ENCODE assay signal across 7 mouse cellular contexts in genomic region chr7:25071979-25072715, GRCm38 (mm10). TPM values are rescaled to one million over a fixed set of nuclear protein-coding genes. Genes with fewer than 3 reads are reported as not detected.
DNase-seq lines count a peak whose midpoint lies in the region; ATAC-seq and TF ChIP-seq lines count a peak whose summit lies in the region.

TSS of gene Grik5 (minus strand) at chr7:25072346.
TSS of gene Zfp574 (plus strand) at chr7:25072567.

- H3K27me3 ChIP-seq in testis, adult 2 months (ENCODE audit: control insufficient read depth, insufficient read depth, low read length), result no peaks in the 10 kb centered on the region
- no peaks in the 10 kb centered on the region for H3K27me3 ChIP-seq in heart, postnatal 0 days (ENCODE audit: control insufficient read depth, insufficient read depth, low read length)
- H3K27me3 ChIP-seq in neural tube, embryonic 11.5 days (ENCODE audit: control insufficient read depth, insufficient read depth, low read length), result no peaks in the 10 kb centered on the region

- no peak for TF ChIP-seq CTCF in testis, adult 2 months (IDR thresholded peaks at IDR 0.05; ENCODE audit: control insufficient read depth, insufficient read depth, insufficient replicate concordance, low read depth, low read length)
- no peak for TF ChIP-seq CTCF in heart, postnatal 0 days (IDR thresholded peaks at IDR 0.05; ENCODE audit: low read depth)

- 2% methylated on average over 19 of the region's 28 CpGs for WGBS in heart, postnatal 0 days
- WGBS in neural tube, embryonic 11.5 days, result 1% methylated on average over 20 of the region's 28 CpGs

- no peak within 1 kb of the TSS; the same call in 1 of the 2 replicates for H3K27ac ChIP-seq in testis, adult 2 months (ENCODE audit: control insufficient read depth, insufficient read depth, low read depth, low read length)
- peak within 1 kb of the TSS; percentile 60 for H3K27ac ChIP-seq in heart, postnatal 0 days (ENCODE audit: low read depth)
- H3K27ac ChIP-seq in neural tube, embryonic 11.5 days (ENCODE audit: low read depth, low read length), result peak within 1 kb of the TSS; percentile 90

- no peak for ATAC-seq in heart, postnatal 0 days (ENCODE audit: insufficient read depth, low read depth)
- ATAC-seq in neural tube, embryonic 11.5 days (ENCODE audit: insufficient read depth, low FRiP score, low TSS enrichment), result no peak

- DNase-seq in testis, postnatal 14 days (ENCODE audit: low spot score), result no peak
- DNase-seq in cerebellum, postnatal 10 days, result peak; percentile 59 to 67
- peak; percentile 17 for DNase-seq in heart, postnatal 0 days (ENCODE audit: low spot score)
- DNase-seq in left cerebral cortex, postnatal 4 days, result no peak
- DNase-seq in neural tube, embryonic 11.5 days (ENCODE audit: low spot score), result no peak
- no peak for DNase-seq in ovary, postnatal 36 days (ENCODE audit: low spot score)

- H3K9me3 ChIP-seq in heart, postnatal 0 days (replicated peaks; ENCODE audit: control insufficient read depth, low read length), result no peaks in the 10 kb centered on the region
- H3K9me3 ChIP-seq in neural tube, embryonic 11.5 days (ENCODE audit: control insufficient read depth, low read length), result no peaks in the 10 kb centered on the region

- H3K4me2 ChIP-seq in heart, postnatal 0 days (ENCODE audit: low read depth, low read length), result peak within 1 kb of the TSS; percentile 94
- H3K4me2 ChIP-seq in neural tube, embryonic 11.5 days (ENCODE audit: low read depth), result peak within 1 kb of the TSS; percentile 74

- TF ChIP-seq EP300 in heart, postnatal 0 days (IDR thresholded peaks at IDR 0.05; ENCODE audit: low read depth), result no peak

- TF ChIP-seq POLR2A in testis, adult 2 months (IDR thresholded peaks at IDR 0.05; ENCODE audit: control insufficient read depth, low read depth, low read length), result no peak

- peaks cover 3% of the 10 kb centered on the region; the same call in 1 of the 2 replicates for H3K36me3 ChIP-seq in testis, adult 2 months (ENCODE audit: control insufficient read depth, insufficient read depth, low read length)
- H3K36me3 ChIP-seq in heart, postnatal 0 days (replicated peaks; ENCODE audit: control insufficient read depth, insufficient read depth, low read length), result peaks cover 9% of the 10 kb centered on the region; the same call in 1 of the 2 replicates
- peaks cover 8% of the 10 kb centered on the region for H3K36me3 ChIP-seq in neural tube, embryonic 11.5 days (ENCODE audit: control insufficient read depth, insufficient read depth, low read length)

- intact Hi-C loops in left cerebral cortex, postnatal 4 days (cut with DNase I), result no loop called here

- peak within 1 kb of the TSS; percentile 83 for H3K4me3 ChIP-seq in testis, adult 2 months (ENCODE audit: control insufficient read depth, low read depth, low read length)
- H3K4me3 ChIP-seq in heart, postnatal 0 days (ENCODE audit: low read depth, low read length), result peak within 1 kb of the TSS; percentile 67
- H3K4me3 ChIP-seq in neural tube, embryonic 11.5 days (ENCODE audit: low read depth, low read length), result peak within 1 kb of the TSS; percentile 54

- H3K4me1 ChIP-seq in testis, adult 2 months (ENCODE audit: control insufficient read depth, insufficient read depth, low read length), result peaks cover 26% of the 10 kb centered on the region
- H3K4me1 ChIP-seq in heart, postnatal 0 days (ENCODE audit: control insufficient read depth, insufficient read depth), result 0 out of 2 replicates have a peak, but pooled peaks cover 8% of the 10 kb centered on the region
- peaks cover 30% of the 10 kb centered on the region for H3K4me1 ChIP-seq in neural tube, embryonic 11.5 days (ENCODE audit: control insufficient read depth, insufficient read depth, low read length)

- H3K9ac ChIP-seq in heart, postnatal 0 days (replicated peaks; ENCODE audit: low read depth, low read length), result peak within 1 kb of the TSS; percentile 75
- H3K9ac ChIP-seq in neural tube, embryonic 11.5 days (ENCODE audit: low read length), result peak within 1 kb of the TSS; percentile 73

RNA-seq across cellular contexts. Expression of gene Grik5, which starts in this region (rescaled TPM):
- 83.7 and 86.7 TPM in 2 replicates for polyA plus RNA-seq in testis, adult 2 months (2012; rRNA removed)
- total RNA-seq in heart, postnatal 0 days (2014; rRNA removed; ENCODE audit: low replicate concordance), result 16.2 and 21.5 TPM in 2 replicates
- polyA plus RNA-seq in heart, postnatal 0 days (2015; fragmentation: Nextera tagmentation; extraction: Ambion mirVana), result 1.5 and 1.6 TPM in 2 replicates
- 100 to 1,000 TPM; 204 to 219 TPM for total RNA-seq in left cerebral cortex, postnatal 4 days (2021)
- polyA plus RNA-seq in neural tube, embryonic 11.5 days (2014; fragmentation: Nextera tagmentation; extraction: Ambion mirVana), result 8.9 and 9.6 TPM in 2 replicates

RNA-seq across cellular contexts. Expression of gene Zfp574, which starts in this region (rescaled TPM):
- 267 and 276 TPM in 2 replicates for polyA plus RNA-seq in testis, adult 2 months (2012; rRNA removed)
- 9.8 and 12.0 TPM in 2 replicates for total RNA-seq in heart, postnatal 0 days (2014; rRNA removed; ENCODE audit: low replicate concordance)
- polyA plus RNA-seq in heart, postnatal 0 days (2015; fragmentation: Nextera tagmentation; extraction: Ambion mirVana), result 11.2 and 11.6 TPM in 2 replicates
- total RNA-seq in left cerebral cortex, postnatal 4 days (2021), result 10 to 100 TPM; 25.2 to 26.9 TPM
- polyA plus RNA-seq in neural tube, embryonic 11.5 days (2014; fragmentation: Nextera tagmentation; extraction: Ambion mirVana), result 29.3 and 29.6 TPM in 2 replicates

Comparison
In these comparisons a context has a peak if more than half of its experiments do, and no peak if none do; other contexts are left out.
1. DNase-seq: peak in cerebellum, postnatal 10 days (2 of 2) and heart, postnatal 0 days (single experiment); none in testis, postnatal 14 days (single experiment), left cerebral cortex, postnatal 4 days (single experiment), neural tube, embryonic 11.5 days (single experiment) and ovary, postnatal 36 days (single experiment).
2. Peak in every context shown above with its lines, with median percentiles within 50 percentile points of each other: H3K4me3 ChIP-seq.